Comparison of ENCODE assay signal across 23 mouse cellular contexts in the genomic region with DNA sequence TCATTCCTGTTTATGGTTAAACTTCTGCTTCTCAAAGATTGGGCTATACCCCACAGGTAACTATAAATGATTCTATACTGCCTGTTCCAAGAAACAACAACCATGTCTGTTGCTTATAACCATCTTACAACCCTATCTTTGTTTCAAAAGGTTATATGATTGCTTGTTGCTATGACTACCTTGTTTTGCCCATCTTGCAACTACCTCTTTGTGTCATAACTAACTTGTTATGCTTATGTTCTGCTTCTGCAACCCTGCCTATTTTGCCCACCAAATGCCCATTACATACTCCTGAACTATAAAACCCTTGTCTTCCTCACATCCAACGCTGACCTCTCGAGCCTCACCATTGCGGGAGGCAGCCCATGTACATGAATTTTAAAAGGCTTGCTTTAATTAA. TPM values are rescaled to one million over a fixed set of nuclear protein-coding genes. Genes with fewer than 3 reads are reported as not detected.
"Had no signal": no experiment of that assay in that cellular context is flagged by ENCODE, and none has a peak within 500 bp of the region (broad histone marks: within the 10 kb centered on the region; RNA-seq: fewer than 3 reads in every experiment).

No protein-coding gene starts in this region.

- H3K36me3 ChIP-seq: limb, embryonic 12.5 days; limb, embryonic 15.5 days; midbrain, embryonic 12.5 days; midbrain, embryonic 15.5 days had no signal

- H3K4me2 ChIP-seq: limb, embryonic 12.5 days; limb, embryonic 15.5 days; liver, embryonic 11.5 days; lung, embryonic 14.5 days; midbrain, embryonic 12.5 days; midbrain, embryonic 15.5 days had no signal

- H3K4me3 ChIP-seq: left cerebral cortex, adult 2 months; limb, embryonic 12.5 days; limb, embryonic 15.5 days; midbrain, embryonic 12.5 days; midbrain, embryonic 15.5 days; myocyte had no signal

- H3K4me1 ChIP-seq: limb, embryonic 12.5 days; limb, embryonic 15.5 days; midbrain, embryonic 15.5 days had no signal

- H3K27me3 ChIP-seq: limb, embryonic 12.5 days; limb, embryonic 15.5 days; midbrain, embryonic 15.5 days had no signal

- H3K9me3 ChIP-seq: limb, embryonic 12.5 days; limb, embryonic 15.5 days; midbrain, embryonic 12.5 days; midbrain, embryonic 15.5 days had no signal

- H3K9ac ChIP-seq: limb, embryonic 12.5 days; limb, embryonic 15.5 days; liver, embryonic 14.5 days; liver, postnatal 0 days; lung, embryonic 14.5 days; midbrain, embryonic 12.5 days; midbrain, embryonic 15.5 days had no signal

- ATAC-seq: intestine, embryonic 16.5 days; liver, postnatal 0 days; lung, postnatal 0 days; midbrain, embryonic 15.5 days had no signal

- DNase-seq: kidney, adult 18-20 months; kidney, adult 9 months; kidney, postnatal 14 days; kidney, postnatal 4 days; layer of hippocampus, postnatal 36 days; liver, postnatal 0 days; lung, embryonic 14.5 days; right cerebral cortex, adult 18-20 months; right cerebral cortex, postnatal 25 days; spleen, adult 18-20 months; thymus, postnatal 14 days; thymus, postnatal 4 days had no signal

- H3K27ac ChIP-seq: left cerebral cortex, adult 2 months; limb, embryonic 12.5 days; limb, embryonic 15.5 days; liver, embryonic 14.5 days; macrophage; midbrain, embryonic 15.5 days had no signal

RNA-seq across cellular contexts. Expression of a gene that starts 43.9 kb away (rescaled TPM):
- polyA plus RNA-seq: myocyte had no signal
